Mouse (Mus musculus) spleen, adult 2 months (tissue): ENCODE results near the gene Sycn.

ENCODE experiments used
- CTCF ChIP-seq: fragments of 200-500 bp; IDR thresholded peaks from 2 replicates; pipeline ENCODE4 v1.5.1; 2011; ENCODE audit warnings: mild to moderate bottlenecking, inconsistent platforms; ENCODE audit not compliant: insufficient read depth, insufficient read length, insufficient replicate concordance; ENCODE audit errors: extremely low read depth
- POLR2A ChIP-seq: fragments of 200-500 bp; IDR thresholded peaks from 2 replicates; pipeline ENCODE4 v1.6.1; 2011; ENCODE audit warnings: low read depth, low read length, inconsistent platforms

- TF ChIP-seq CTCF, result no peak
- no peak for TF ChIP-seq POLR2A
Observed at GRCm38 (mm10) chr7:28583570-28584344, 43.1 kb downstream of the Sycn start.
